Mouse (Mus musculus) olfactory bulb, adult 2 months (tissue): ENCODE data around the gene Gm38392. TPM values are rescaled to one million over a fixed set of nuclear protein-coding genes. Genes with fewer than 3 reads are reported as not detected.

Experiments used
- H3K27ac ChIP-seq: fragments of 200-500 bp; 2 replicates; pipeline ENCODE4 v1.5.1; 2012; ENCODE audit warnings: low read depth, low read length; ENCODE audit not compliant: insufficient read depth
- H3K4me1 ChIP-seq: fragments of 200-500 bp; 2 replicates; pipeline ENCODE4 v1.6.1; 2012; ENCODE audit warnings: low read length; ENCODE audit not compliant: control insufficient read depth, insufficient read depth
- H3K4me3 ChIP-seq: fragments of 200-500 bp; 2 replicates; pipeline ENCODE4 v1.5.1; 2012; ENCODE audit warnings: mild to moderate bottlenecking, low read depth, low read length, moderate library complexity; ENCODE audit not compliant: insufficient read depth
- CTCF ChIP-seq: fragments of 200-500 bp; IDR thresholded peaks from 2 replicates; pipeline ENCODE4 v1.5.1; 2012; ENCODE audit warnings: low read depth, mild to moderate bottlenecking, low read length, moderate library complexity; ENCODE audit not compliant: insufficient read depth
- POLR2A ChIP-seq: fragments of 200-500 bp; IDR thresholded peaks from 2 replicates; pipeline ENCODE4 v1.6.1; 2012; ENCODE audit warnings: mild to moderate bottlenecking, low read depth, low read length, moderate library complexity; ENCODE audit not compliant: insufficient read depth
- WGBS: fragments of 180-500 bp; shearing (Covaris S2); methylation state at CpG from one replicate; pipeline ENCODE4 v1.1.7; 2018; 5-methylcytosine and 5-hydroxymethylcytosine counted together
- polyA plus RNA-seq: library from polyadenylated mRNA; stranded (reverse); fragments of >200 nt; gene quantifications from 2 replicates; pipeline ENCODE4 v1.2.4, GENCODE M21; 2012; ENCODE audit warnings: low replicate concordance; ENCODE audit not compliant: missing spikeins, insufficient read depth, insufficient read length

Gm38392 gene
- polyA plus RNA-seq, 1 experiment, result not detected

GRCm38 (mm10) chr3:88255950-88256349 is 31.1 kb downstream of the Gm38392 start:
- H3K4me3 ChIP-seq, result no peak overlapping the region
- H3K4me1 ChIP-seq, result peaks cover 7% of the 10 kb centered on the region; the same call in 1 of the 2 replicates
- TF ChIP-seq CTCF (no peak), POLR2A (no peak)
- H3K27ac ChIP-seq, result no peak overlapping the region
- 94% methylated on average over 6 of the region's 6 CpGs for WGBS

- no peak within 1 kb of the TSS for H3K27ac ChIP-seq
- TF ChIP-seq CTCF, result no peak
- no peak for TF ChIP-seq POLR2A
- WGBS, result 5% methylated on average over 34 of the region's 34 CpGs
- peaks cover 7% of the 10 kb centered on the region; the same call in 1 of the 2 replicates for H3K4me1 ChIP-seq
- H3K4me3 ChIP-seq, result peak within 1 kb of the TSS; percentile 49
Measured at GRCm38 (mm10) chr3:88254268-88254926, 32.6 kb downstream of the Gm38392 start, which contains the start of gene Rhbg. Gene Rhbg (minus strand): TSS chr3:88254709.

GRCm38 (mm10) chr3:88252739-88253138 is 34.3 kb downstream of the Gm38392 start:
- Histone ChIP-seq H3K4me1 (peaks cover 7% of the 10 kb centered on the region; the same call in 1 of the 2 replicates), H3K4me3 (no peak overlapping the region), H3K27ac (no peak overlapping the region)
- WGBS, result 93% methylated on average over 6 of the region's 6 CpGs
- no peak for TF ChIP-seq CTCF
- no peak for TF ChIP-seq POLR2A

- H3K4me1 ChIP-seq, result peaks cover 8% of the 10 kb centered on the region; the same call in 1 of the 2 replicates
- H3K4me3 ChIP-seq, result no peak overlapping the region
- no peak for TF ChIP-seq POLR2A
- H3K27ac ChIP-seq, result no peak overlapping the region
- 81% methylated on average over 11 of the region's 11 CpGs for WGBS
Measured at GRCm38 (mm10) chr3:88248406-88248805, 38.6 kb downstream of the Gm38392 start.

- H3K27ac ChIP-seq, result no peak overlapping the region
- no peak for TF ChIP-seq POLR2A
- TF ChIP-seq CTCF, result no peak
- 72% methylated on average over 9 of the region's 9 CpGs for WGBS
Measured at GRCm38 (mm10) chr3:88247666-88248065, 39.3 kb downstream of the Gm38392 start.

GRCm38 (mm10) chr3:88245811-88246210 is 41.2 kb downstream of the Gm38392 start:
- H3K27ac ChIP-seq, result no peak overlapping the region
- H3K4me3 ChIP-seq, result no peak overlapping the region
- peaks cover 17% of the 10 kb centered on the region for H3K4me1 ChIP-seq
- 16% methylated on average over 13 of the region's 13 CpGs for WGBS
- TF ChIP-seq CTCF (peak; percentile 81; the same call in 1 of the 2 replicates), POLR2A (no peak)

More at GRCm38 (mm10) chr3:88247666-88248065, 39.3 kb downstream of the Gm38392 start:
- Histone ChIP-seq H3K4me1 (peaks cover 9% of the 10 kb centered on the region), H3K4me3 (no peak overlapping the region)

- no peak overlapping the region for H3K27ac ChIP-seq
- TF ChIP-seq CTCF (peak; percentile 64; the same call in 1 of the 2 replicates), POLR2A (no peak)
- peaks cover 22% of the 10 kb centered on the region for H3K4me1 ChIP-seq
- 10% methylated on average over 2 of the region's 2 CpGs for WGBS
- H3K4me3 ChIP-seq, result no peak overlapping the region
Measured at GRCm38 (mm10) chr3:88244071-88244470, 42.9 kb downstream of the Gm38392 start.

- H3K4me3 ChIP-seq, result no peak overlapping the region
- peaks cover 32% of the 10 kb centered on the region for H3K4me1 ChIP-seq
- TF ChIP-seq CTCF (peak; percentile 96), POLR2A (no peak)
- no peak overlapping the region for H3K27ac ChIP-seq
- under 1% methylated on average over 13 of the region's 13 CpGs for WGBS
Measured at GRCm38 (mm10) chr3:88242531-88242930, 44.5 kb downstream of the Gm38392 start.

GRCm38 (mm10) chr3:88241045-88241786 is 45.8 kb downstream of the Gm38392 start:
- no peak overlapping the region for H3K4me3 ChIP-seq
- no peak for TF ChIP-seq POLR2A
- TF ChIP-seq CTCF, result no peak
- no peak overlapping the region for H3K27ac ChIP-seq
- H3K4me1 ChIP-seq, result peaks cover 35% of the 10 kb centered on the region
- WGBS, result 40% methylated on average over 48 of the region's 48 CpGs
